Mouse (Mus musculus): ENCODE results near the gene Dyx1c1. TPM values are rescaled to one million over a fixed set of nuclear protein-coding genes. Genes with fewer than 3 reads are reported as not detected.

Gene Dyx1c1
- polyA plus RNA-seq, 1 experiment from 2014 or later: 1.7 TPM

DNA sequence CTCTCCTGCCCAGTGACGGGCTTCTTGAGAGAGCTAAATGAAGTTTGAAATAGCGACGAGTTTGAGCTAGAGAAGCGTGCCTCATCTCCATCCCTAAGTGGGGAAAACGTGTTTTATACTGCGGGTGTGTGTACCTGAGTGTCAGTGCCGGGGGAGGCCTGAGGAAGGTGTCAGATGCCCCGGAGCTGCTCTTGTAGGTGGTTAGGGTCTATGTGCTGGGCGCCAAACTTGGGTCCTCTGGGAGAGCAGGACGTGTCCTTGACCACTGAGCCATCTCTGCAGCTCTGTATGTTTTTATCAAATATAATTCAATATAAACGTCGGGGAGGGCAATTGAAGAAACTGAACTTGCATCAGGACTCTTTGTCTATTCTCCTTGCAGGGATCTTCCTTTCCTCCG lies 14.3 kb upstream of the Dyx1c1 start:
- WGBS: 93% methylated on average over 13 of the region's 13 CpGs
- ATAC-seq (ENCODE audit: low FRiP score): no peak

DNA sequence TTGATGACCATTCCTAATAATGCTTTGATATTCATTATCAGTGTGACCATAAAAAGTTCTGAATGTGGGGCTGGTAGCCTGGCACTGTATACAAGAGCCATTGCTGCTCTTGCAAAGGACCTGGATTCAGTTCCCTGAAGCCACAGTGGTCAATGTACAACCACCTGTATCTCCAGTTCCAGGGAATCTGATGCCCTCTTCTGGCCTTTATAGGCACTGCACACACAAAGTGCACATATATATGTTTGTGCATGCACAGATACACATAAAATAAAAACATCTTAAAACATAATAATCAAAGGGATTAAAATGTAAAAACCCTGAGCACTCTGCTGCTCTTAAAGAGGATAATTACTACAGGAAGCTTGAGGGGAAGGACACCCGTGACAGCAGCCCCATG lies 11.6 kb upstream of the Dyx1c1 start:
- ATAC-seq (ENCODE audit: low FRiP score): no peak
- Histone ChIP-seq H3K4me2 (no peak overlapping the region), H3K4me1 (no peaks in the 10 kb centered on the region), H3K4me3 (replicated peaks) (no peak overlapping the region), H3K9ac (replicated peaks) (no peak overlapping the region), H3K9me3 (replicated peaks) (0 out of 2 replicates have a peak, but pooled peaks cover 3% of the 10 kb centered on the region), H3K27me3 (replicated peaks) (no peaks in the 10 kb centered on the region), H3K27ac (replicated peaks) (no peak overlapping the region), H3K36me3 (peaks cover 32% of the 10 kb centered on the region)
- WGBS: 98% methylated on average over 1 of the region's 1 CpGs

More for the DNA sequence above, 14.3 kb upstream of the Dyx1c1 start:
- H3K4me2 ChIP-seq: no peak overlapping the region
- no peak overlapping the region for H3K27ac ChIP-seq (replicated peaks)
- H3K4me3 ChIP-seq (replicated peaks): no peak overlapping the region
- no peak overlapping the region for H3K9ac ChIP-seq (replicated peaks)
- peaks cover 32% of the 10 kb centered on the region for H3K36me3 ChIP-seq
- H3K4me1 ChIP-seq: no peaks in the 10 kb centered on the region
- 0 out of 2 replicates have a peak, but pooled peaks cover 3% of the 10 kb centered on the region for H3K9me3 ChIP-seq (replicated peaks)
- no peaks in the 10 kb centered on the region for H3K27me3 ChIP-seq (replicated peaks)

DNA sequence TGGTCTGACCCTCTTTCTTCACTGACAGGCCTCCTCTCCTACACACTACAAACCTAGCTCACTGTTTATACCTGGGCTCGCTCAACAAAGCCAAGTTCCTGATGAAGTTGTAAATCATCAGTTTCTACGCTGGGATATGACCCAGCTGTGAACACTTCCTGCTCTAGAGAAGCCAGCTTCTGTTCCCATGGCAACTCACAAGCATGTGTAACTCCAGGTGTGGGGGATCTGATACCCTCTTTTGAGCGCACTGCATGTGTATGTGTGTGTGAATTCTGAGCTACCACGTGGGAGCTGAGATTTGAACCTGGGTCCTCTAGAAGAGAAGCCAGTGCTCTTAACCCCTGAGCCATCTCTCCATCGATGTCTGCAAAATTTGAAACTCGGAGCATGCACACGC lies 9.0 kb upstream of the Dyx1c1 start:
- H3K27me3 ChIP-seq (replicated peaks): no peaks in the 10 kb centered on the region
- no peaks in the 10 kb centered on the region for H3K4me1 ChIP-seq
- 69% methylated on average over 7 of the region's 7 CpGs for WGBS
- ATAC-seq (ENCODE audit: low FRiP score): no peak
- no peak overlapping the region for H3K9ac ChIP-seq (replicated peaks)
- H3K36me3 ChIP-seq: peaks cover 23% of the 10 kb centered on the region
- no peak overlapping the region for H3K4me2 ChIP-seq
- no peak overlapping the region for H3K4me3 ChIP-seq (replicated peaks)
- H3K9me3 ChIP-seq (replicated peaks): 0 out of 2 replicates have a peak, but pooled peaks cover 3% of the 10 kb centered on the region
- H3K27ac ChIP-seq (replicated peaks): no peak overlapping the region

DNA sequence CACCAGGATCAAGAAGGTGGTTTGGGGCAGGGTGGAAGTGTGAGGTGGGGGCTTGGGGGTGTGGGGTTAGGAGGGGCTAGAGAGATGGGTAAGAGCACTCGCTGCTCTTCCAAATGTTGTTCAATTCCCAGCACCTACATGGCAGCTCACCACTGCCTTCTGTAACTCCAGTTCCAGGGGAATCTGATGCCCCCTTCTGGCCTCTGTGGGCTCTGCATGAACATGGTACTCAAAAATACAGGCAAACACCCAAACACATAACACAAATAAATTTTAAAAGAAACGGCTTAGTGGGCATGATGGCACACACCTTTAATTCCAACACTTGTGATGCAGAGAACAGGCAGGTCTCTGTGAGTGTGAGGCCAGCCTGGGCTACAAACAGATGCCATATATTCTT lies 3.8 kb upstream of the Dyx1c1 start:
- Histone ChIP-seq H3K36me3 (no peaks in the 10 kb centered on the region), H3K4me3 (replicated peaks) (no peak overlapping the region), H3K27ac (replicated peaks) (no peak overlapping the region), H3K4me1 (peaks cover 13% of the 10 kb centered on the region), H3K4me2 (no peak overlapping the region), H3K27me3 (replicated peaks) (no peaks in the 10 kb centered on the region), H3K9ac (replicated peaks) (no peak overlapping the region), H3K9me3 (replicated peaks) (no peaks in the 10 kb centered on the region)
- WGBS: 46% methylated on average over 2 of the region's 2 CpGs
- no peak for ATAC-seq (ENCODE audit: low FRiP score)

DNA sequence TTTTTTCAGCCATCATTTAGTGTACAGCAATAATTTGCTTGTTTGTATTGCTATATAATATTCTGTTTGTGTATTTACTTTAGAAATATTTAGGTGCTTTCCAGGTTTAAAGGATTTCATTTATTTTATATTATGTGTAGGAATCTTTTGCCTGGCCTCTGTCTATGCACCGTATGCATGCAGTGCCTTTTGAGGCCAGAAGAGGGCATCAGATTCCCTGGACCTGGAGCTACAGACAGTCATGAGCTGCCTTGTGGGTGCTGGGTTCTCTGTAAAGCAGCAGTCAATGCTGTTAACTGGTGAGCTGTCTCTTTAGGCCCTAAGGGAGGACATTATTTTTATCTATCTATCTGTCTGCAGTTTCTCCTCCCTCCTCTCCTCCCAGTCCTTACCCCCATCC lies 3.0 kb upstream of the Dyx1c1 start:
- ATAC-seq (ENCODE audit: low FRiP score): no peak; the same call in 1 of the 2 replicates
- H3K36me3 ChIP-seq: no peaks in the 10 kb centered on the region
- whole genome bisulfite sequencing: 11% methylated on average over 1 of the region's 1 CpGs

DNA sequence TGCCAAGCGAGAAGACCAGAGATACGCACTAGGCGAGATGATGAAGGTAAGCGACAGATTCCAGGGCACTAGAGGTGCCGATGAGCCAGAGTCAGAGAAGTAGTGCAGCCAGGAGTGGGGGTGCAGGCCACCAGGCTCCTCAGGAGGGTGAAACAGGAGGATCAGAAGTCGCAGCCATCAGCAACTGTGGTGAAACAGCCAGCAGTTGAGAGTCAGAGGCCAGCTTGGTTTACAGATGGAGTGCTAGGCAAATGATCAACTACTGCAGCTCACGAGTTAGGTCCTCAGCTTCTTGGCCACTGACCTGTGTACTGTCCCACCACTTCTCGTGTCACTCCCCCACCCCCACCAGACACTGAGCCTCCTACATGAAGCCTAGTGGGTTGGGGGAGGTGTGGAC lies 2.8 kb downstream of the Dyx1c1 start:
- 78% methylated on average over 8 of the region's 8 CpGs for whole genome bisulfite sequencing
- H3K4me2 ChIP-seq: no peak overlapping the region
- no peaks in the 10 kb centered on the region for H3K36me3 ChIP-seq
- peaks cover 13% of the 10 kb centered on the region for H3K4me1 ChIP-seq
- no peak for ATAC-seq (ENCODE audit: low FRiP score)
- no peaks in the 10 kb centered on the region for H3K9me3 ChIP-seq (replicated peaks)
- H3K27me3 ChIP-seq (replicated peaks): no peaks in the 10 kb centered on the region
- no peak overlapping the region for H3K4me3 ChIP-seq (replicated peaks)
- no peak overlapping the region for H3K27ac ChIP-seq (replicated peaks)
- no peak overlapping the region for H3K9ac ChIP-seq (replicated peaks)

More for the DNA sequence above, 3.0 kb upstream of the Dyx1c1 start:
- Histone ChIP-seq H3K4me2 (no peak overlapping the region), H3K27ac (replicated peaks) (no peak overlapping the region), H3K4me1 (peaks cover 13% of the 10 kb centered on the region), H3K4me3 (replicated peaks) (no peak overlapping the region), H3K27me3 (replicated peaks) (no peaks in the 10 kb centered on the region), H3K9ac (replicated peaks) (no peak overlapping the region), H3K9me3 (replicated peaks) (no peaks in the 10 kb centered on the region)

DNA sequence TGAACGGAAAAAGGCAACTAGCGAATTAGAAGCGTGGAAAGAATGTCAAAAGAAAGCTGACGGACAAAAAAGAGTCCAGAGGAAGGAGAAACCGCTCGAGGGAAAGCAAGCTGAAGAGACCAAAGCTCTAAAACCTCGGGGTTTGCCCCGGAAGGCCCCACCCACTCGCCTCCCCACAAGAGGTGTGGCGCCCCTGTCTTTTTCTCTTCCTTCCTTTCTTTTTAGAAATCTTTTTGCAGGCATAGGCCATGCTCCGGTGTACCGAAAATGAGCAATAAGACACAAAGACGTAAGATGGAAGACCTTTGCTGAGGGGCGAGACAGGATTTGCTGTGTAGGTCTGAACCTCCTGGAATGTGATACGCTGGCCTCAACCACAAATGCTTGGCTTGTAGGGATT lies 3.4 kb downstream of the Dyx1c1 start:
- WGBS: 77% methylated on average over 15 of the region's 15 CpGs

DNA sequence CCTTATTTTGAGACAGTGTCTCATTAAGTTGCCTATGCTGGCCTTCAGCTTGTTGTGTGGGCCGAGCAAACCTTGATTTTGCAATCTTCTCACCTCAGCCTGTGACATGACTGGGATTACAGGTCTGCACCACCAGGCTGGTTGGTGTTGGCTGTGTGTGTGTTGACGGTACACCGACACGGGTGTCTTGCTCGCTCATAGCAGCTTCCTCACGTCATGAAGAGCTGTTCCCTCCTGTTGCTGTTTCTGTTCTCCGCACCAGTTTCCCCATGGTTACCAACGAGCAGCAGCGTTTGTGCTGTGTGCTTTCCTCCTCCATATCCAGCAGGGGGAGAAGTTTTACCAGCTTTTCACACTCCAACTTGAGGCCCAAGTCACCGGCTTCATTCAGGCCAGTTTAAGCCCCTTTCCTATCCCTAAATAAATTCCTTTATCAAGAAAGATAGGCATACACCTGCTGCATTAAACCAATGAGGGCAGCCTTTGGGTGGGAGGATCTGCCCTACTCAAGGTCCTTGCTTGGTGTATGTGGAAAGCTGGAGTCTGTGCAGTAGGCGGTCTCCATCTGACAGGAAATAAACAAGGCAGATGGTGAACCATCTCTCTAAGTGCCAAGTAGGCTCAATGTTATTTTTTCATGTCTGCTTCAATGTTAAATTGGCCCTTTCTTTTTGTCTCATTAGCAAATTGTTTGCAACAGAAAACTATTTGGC lies 9.9 kb downstream of the Dyx1c1 start:
- WGBS: 32% methylated on average over 11 of the region's 11 CpGs
- no peak overlapping the region for H3K9ac ChIP-seq (replicated peaks)
- no peak overlapping the region for H3K27ac ChIP-seq (replicated peaks)
- no peaks in the 10 kb centered on the region for H3K27me3 ChIP-seq (replicated peaks)
- H3K4me1 ChIP-seq: peaks cover 3% of the 10 kb centered on the region; the same call in 1 of the 2 replicates
- H3K4me3 ChIP-seq (replicated peaks): no peak overlapping the region
- peak overlapping the region; percentile 13; the same call in 1 of the 2 replicates for H3K4me2 ChIP-seq
- no peaks in the 10 kb centered on the region for H3K36me3 ChIP-seq
- H3K9me3 ChIP-seq (replicated peaks): no peaks in the 10 kb centered on the region
- ATAC-seq (ENCODE audit: low FRiP score): peak; percentile 81

More for the DNA sequence above, 3.4 kb downstream of the Dyx1c1 start:
- Histone ChIP-seq H3K9me3 (replicated peaks) (no peaks in the 10 kb centered on the region), H3K27ac (replicated peaks) (no peak overlapping the region), H3K27me3 (replicated peaks) (no peaks in the 10 kb centered on the region), H3K36me3 (no peaks in the 10 kb centered on the region), H3K4me1 (peaks cover 13% of the 10 kb centered on the region), H3K9ac (replicated peaks) (no peak overlapping the region), H3K4me3 (replicated peaks) (no peak overlapping the region), H3K4me2 (no peak overlapping the region)
- ATAC-seq (ENCODE audit: low FRiP score): no peak

DNA sequence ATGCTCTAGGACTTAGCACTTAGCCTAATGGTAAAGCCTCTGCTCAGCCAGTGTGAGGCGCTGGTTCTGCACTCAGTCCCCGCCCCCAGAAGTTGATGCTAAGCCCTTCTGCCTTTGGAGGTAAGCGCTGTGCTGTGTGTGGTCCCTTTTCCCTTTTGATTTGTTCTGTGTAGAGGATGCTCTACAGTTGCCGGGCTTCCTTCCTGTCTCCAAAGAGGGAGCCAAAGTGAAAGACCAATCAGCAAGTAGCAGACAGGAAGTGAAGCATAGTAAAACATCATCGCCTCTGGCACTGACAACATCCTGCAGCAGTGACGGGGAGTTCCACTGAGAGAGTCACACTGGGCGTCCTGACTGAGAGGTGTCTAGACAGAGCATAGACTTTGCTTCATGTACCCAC lies 11.3 kb downstream of the Dyx1c1 start:
- peaks cover 3% of the 10 kb centered on the region; the same call in 1 of the 2 replicates for H3K4me1 ChIP-seq
- H3K9me3 ChIP-seq (replicated peaks): no peaks in the 10 kb centered on the region
- WGBS: 78% methylated on average over 7 of the region's 7 CpGs
- H3K4me2 ChIP-seq: no peak overlapping the region
- no peaks in the 10 kb centered on the region for H3K36me3 ChIP-seq
- no peaks in the 10 kb centered on the region for H3K27me3 ChIP-seq (replicated peaks)
- H3K27ac ChIP-seq (replicated peaks): no peak overlapping the region
- H3K4me3 ChIP-seq (replicated peaks): no peak overlapping the region
- H3K9ac ChIP-seq (replicated peaks): no peak overlapping the region
- no peak for ATAC-seq (ENCODE audit: low FRiP score)

DNA sequence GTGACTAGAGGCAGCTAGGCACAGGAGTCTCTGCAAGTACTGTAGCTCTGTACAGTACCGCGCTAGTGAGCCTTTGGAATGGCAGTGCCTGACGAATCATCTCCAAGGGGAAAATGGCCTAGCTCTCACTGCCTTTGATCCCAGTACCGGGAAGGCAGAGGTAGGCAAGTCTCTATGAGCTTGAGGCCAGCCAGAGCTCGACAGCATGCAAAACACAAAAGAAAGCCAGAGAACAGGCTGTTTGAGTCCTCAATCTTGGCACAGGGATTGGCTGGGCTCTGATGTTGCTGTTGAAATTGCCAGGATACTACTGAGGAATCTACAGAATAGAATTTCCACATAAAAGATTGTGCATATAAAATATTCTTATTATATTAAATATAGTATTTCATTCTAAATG lies 13.8 kb downstream of the Dyx1c1 start:
- Histone ChIP-seq H3K36me3 (no peaks in the 10 kb centered on the region), H3K27ac (replicated peaks) (no peak overlapping the region), H3K9me3 (replicated peaks) (no peaks in the 10 kb centered on the region), H3K4me3 (replicated peaks) (no peak overlapping the region), H3K9ac (replicated peaks) (no peak overlapping the region), H3K27me3 (replicated peaks) (no peaks in the 10 kb centered on the region), H3K4me1 (peaks cover 3% of the 10 kb centered on the region; the same call in 1 of the 2 replicates), H3K4me2 (no peak overlapping the region)
- ATAC-seq (ENCODE audit: low FRiP score): no peak
- WGBS: 90% methylated on average over 5 of the region's 5 CpGs

DNA sequence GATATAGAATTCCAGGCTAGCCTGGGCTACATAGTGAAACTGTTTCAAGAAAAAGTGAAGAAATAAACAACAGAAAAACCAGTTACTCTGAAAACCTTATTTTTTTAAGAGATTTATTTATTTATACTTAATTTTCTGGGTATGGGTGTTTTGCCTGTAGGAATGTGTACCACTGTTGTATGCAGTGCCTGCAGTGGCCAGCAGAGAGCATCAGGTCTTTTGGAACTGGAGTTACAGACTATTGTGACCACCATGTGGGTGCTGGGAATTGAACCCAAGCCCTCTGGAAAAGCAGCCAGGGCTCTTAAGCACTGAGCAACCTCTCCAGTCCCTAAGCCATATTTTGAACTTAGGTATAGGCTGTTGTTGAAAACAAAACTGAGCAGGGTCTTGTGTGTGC lies 14.4 kb downstream of the Dyx1c1 start:
- H3K27me3 ChIP-seq (replicated peaks): no peaks in the 10 kb centered on the region
- no peak for ATAC-seq (ENCODE audit: low FRiP score)
- no peak overlapping the region for H3K27ac ChIP-seq (replicated peaks)
- no peak overlapping the region for H3K4me3 ChIP-seq (replicated peaks)
- no peak overlapping the region for H3K4me2 ChIP-seq
- peaks cover 3% of the 10 kb centered on the region; the same call in 1 of the 2 replicates for H3K4me1 ChIP-seq
- no peaks in the 10 kb centered on the region for H3K36me3 ChIP-seq
- no peaks in the 10 kb centered on the region for H3K9me3 ChIP-seq (replicated peaks)
- no peak overlapping the region for H3K9ac ChIP-seq (replicated peaks)

DNA sequence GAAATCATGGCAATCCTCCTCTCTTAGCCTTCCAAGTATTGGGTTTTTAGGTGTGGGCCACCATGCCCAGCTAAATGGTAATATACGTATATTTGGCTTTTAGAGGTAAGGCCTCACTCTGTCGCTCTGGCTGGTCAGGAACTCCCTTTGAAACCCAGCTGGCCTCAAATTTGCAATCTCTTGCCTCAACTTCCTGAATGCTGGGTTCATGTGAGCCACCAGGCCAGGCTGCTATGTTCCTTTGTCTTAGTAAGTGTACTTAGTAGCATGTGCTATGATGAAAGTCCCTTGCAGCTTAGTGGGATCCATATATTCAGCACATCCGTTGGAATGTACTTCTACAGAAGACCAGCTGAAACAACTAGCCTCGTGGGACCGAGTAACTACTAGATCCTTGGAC lies 16.1 kb downstream of the Dyx1c1 start:
- no peak overlapping the region for H3K4me2 ChIP-seq
- no peak overlapping the region for H3K27ac ChIP-seq (replicated peaks)
- no peak for ATAC-seq (ENCODE audit: low FRiP score)
- H3K36me3 ChIP-seq: no peaks in the 10 kb centered on the region
- 94% methylated on average over 5 of the region's 5 CpGs for WGBS
- H3K9me3 ChIP-seq (replicated peaks): no peaks in the 10 kb centered on the region
- no peaks in the 10 kb centered on the region for H3K4me1 ChIP-seq
- no peak overlapping the region for H3K9ac ChIP-seq (replicated peaks)
- H3K4me3 ChIP-seq (replicated peaks): no peak overlapping the region
- no peaks in the 10 kb centered on the region for H3K27me3 ChIP-seq (replicated peaks)

Measured in neural tube, embryonic 15.5 days (tissue).